8 mouse cellular contexts compared by ENCODE assay signal in genomic region chr6:54164777-54165176, GRCm38 (mm10).
DNase-seq lines count a peak whose midpoint lies in the region; ATAC-seq lines count a peak whose summit lies in the region.

No protein-coding gene starts in this region.

- H3K36me3 ChIP-seq in heart, embryonic 11.5 days (ENCODE audit: control insufficient read depth, insufficient read depth, low read length): no peaks in the 10 kb centered on the region
- no peaks in the 10 kb centered on the region for H3K36me3 ChIP-seq in kidney, embryonic 16.5 days (ENCODE audit: insufficient read depth, low read length)

- ATAC-seq in heart, embryonic 11.5 days (replicated peaks; ENCODE audit: insufficient number of reproducible peaks, low FRiP score, low TSS enrichment): no peak
- peak; percentile 56; the same call in 1 of the 2 replicates for ATAC-seq in kidney, embryonic 16.5 days (ENCODE audit: low FRiP score, low TSS enrichment)

- no peak overlapping the region for H3K4me2 ChIP-seq in heart, embryonic 11.5 days
- H3K4me2 ChIP-seq in kidney, embryonic 16.5 days (replicated peaks; ENCODE audit: low read depth, low read length): no peak overlapping the region

- H3K9ac ChIP-seq in heart, embryonic 11.5 days (ENCODE audit: low read depth, low read length): no peak overlapping the region
- H3K9ac ChIP-seq in kidney, embryonic 16.5 days (replicated peaks; ENCODE audit: low read length): no peak overlapping the region

- peak; percentile 54 to 69 for DNase-seq in heart, adult 18-20 months
- peak; percentile 26 for DNase-seq in A20 (ENCODE audit: low read depth, low spot score)
- peak; percentile 72 for DNase-seq in adrenal gland, postnatal 10 days
- peak; percentile 58 for DNase-seq in embryo, embryonic 9.5 days (ENCODE audit: extremely low spot score)
- peak; percentile 75 for DNase-seq in lung, postnatal 14 days
- peak; percentile 51 to 74 for DNase-seq in spleen, postnatal 4 days (ENCODE audit: low spot score in 2 of 2)

- no peak overlapping the region for H3K27ac ChIP-seq in heart, embryonic 11.5 days (ENCODE audit: low read depth, low read length)
- no peak overlapping the region for H3K27ac ChIP-seq in kidney, embryonic 16.5 days (ENCODE audit: low read length)

- no peaks in the 10 kb centered on the region for H3K27me3 ChIP-seq in heart, embryonic 11.5 days (ENCODE audit: control insufficient read depth, insufficient read depth, low read length)
- no peaks in the 10 kb centered on the region for H3K27me3 ChIP-seq in kidney, embryonic 16.5 days (ENCODE audit: insufficient read depth, low read length)

- H3K9me3 ChIP-seq in heart, embryonic 11.5 days (replicated peaks; ENCODE audit: control insufficient read depth, low read length): no peaks in the 10 kb centered on the region
- no peaks in the 10 kb centered on the region for H3K9me3 ChIP-seq in kidney, embryonic 16.5 days (ENCODE audit: low read length)

- H3K4me1 ChIP-seq in heart, embryonic 11.5 days (ENCODE audit: control insufficient read depth, insufficient read depth, low read length): no peaks in the 10 kb centered on the region
- peaks cover 23% of the 10 kb centered on the region for H3K4me1 ChIP-seq in kidney, embryonic 16.5 days (ENCODE audit: insufficient read depth, low read length)

- WGBS in heart, embryonic 11.5 days (ENCODE audit: insufficient replicate concordance): 26% methylated on average over 4 of the region's 4 CpGs
- 51% methylated on average over 4 of the region's 4 CpGs for WGBS in kidney, embryonic 16.5 days

- H3K4me3 ChIP-seq in heart, embryonic 11.5 days (ENCODE audit: low read depth, low read length): no peak overlapping the region
- no peak overlapping the region for H3K4me3 ChIP-seq in kidney, embryonic 16.5 days (ENCODE audit: low read length)
